Mouse (Mus musculus) hindbrain, postnatal 0 days (tissue): ENCODE data around the gene Espl1. TPM values are rescaled to one million over a fixed set of nuclear protein-coding genes. Genes with fewer than 3 reads are reported as not detected.

Source experiments
- ATAC-seq: fragments of 200-750 bp; cut with Nextera tagmentation; 2 replicates; pipeline ENCODE4 v1.8.0; 2017; ENCODE audit warnings: mild to moderate bottlenecking, moderate TSS enrichment, moderate library complexity
- DNase-seq: peaks from one replicate; pipeline ENCODE4 v3.0.0-alpha.2; 2015; ENCODE audit warnings: low spot score
- H3K27ac ChIP-seq: fragments of 300-500 bp; sonication (generic); 2 replicates; pipeline ENCODE4 v1.5.1; 2014; ENCODE audit warnings: mild to moderate bottlenecking
- H3K27me3 ChIP-seq: fragments of 300-500 bp; sonication (generic); 2 replicates; pipeline ENCODE4 v1.6.1; 2014; ENCODE audit warnings: low read length, mixed read lengths; ENCODE audit not compliant: insufficient read depth
- H3K36me3 ChIP-seq: fragments of 300-500 bp; sonication (generic); 2 replicates; pipeline ENCODE4 v1.6.1; 2014; ENCODE audit warnings: low read length, mixed read lengths; ENCODE audit not compliant: insufficient read depth
- H3K4me1 ChIP-seq: fragments of 300-500 bp; sonication (generic); 2 replicates; pipeline ENCODE4 v1.6.1; 2014; ENCODE audit warnings: antibody characterized with exemption, low read length, mixed read lengths; ENCODE audit not compliant: insufficient read depth
- H3K4me2 ChIP-seq: fragments of 300-500 bp; sonication (generic); 2 replicates; pipeline ENCODE4 v1.6.1; 2014; ENCODE audit warnings: low read depth, mild to moderate bottlenecking, low read length, moderate library complexity, mixed read lengths
- H3K4me3 ChIP-seq: fragments of 300-500 bp; sonication (generic); 2 replicates; pipeline ENCODE4 v1.5.1; 2014; ENCODE audit warnings: low read length
- H3K9ac ChIP-seq: fragments of 300-500 bp; sonication (generic); replicated peaks from 2 replicates; pipeline ENCODE4 v1.6.1; 2014; ENCODE audit warnings: mild to moderate bottlenecking, low read length, moderate library complexity, mixed read lengths
- H3K9me3 ChIP-seq: fragments of 300-500 bp; sonication (generic); 2 replicates; pipeline ENCODE4 v1.6.1; 2016; ENCODE audit warnings: low read length, mixed read lengths
- CTCF ChIP-seq: IDR thresholded peaks from 2 replicates; pipeline ENCODE4 v1.5.1; 2016; ENCODE audit warnings: antibody characterized with exemption, control low read depth, low read depth
- WGBS: fragments of 180-500 bp; shearing (Covaris S2); extraction: QIAGEN DNeasy Blood & Tissue Kit; methylation state at CpG from one replicate; pipeline ENCODE4 v1.1.7; 2014; 5-methylcytosine and 5-hydroxymethylcytosine counted together
- polyA plus RNA-seq: library from polyadenylated mRNA; unstranded; fragments of >200 nt; fragmentation: Nextera tagmentation; extraction: Ambion mirVana; gene quantifications from 2 replicates; pipeline ENCODE4 v1.2.1, GENCODE M21; 2015
- total RNA-seq: library from RNA; depleted of rRNA; stranded (reverse); fragments of >200 nt; gene quantifications from 2 replicates; pipeline ENCODE4 v1.2.3, GENCODE M21; 2014; rRNA removed

Gene Espl1
- 5.3 and 7.3 TPM in 2 replicates for total RNA-seq
- polyA plus RNA-seq, result 2.3 and 3.8 TPM in 2 replicates

DNA sequence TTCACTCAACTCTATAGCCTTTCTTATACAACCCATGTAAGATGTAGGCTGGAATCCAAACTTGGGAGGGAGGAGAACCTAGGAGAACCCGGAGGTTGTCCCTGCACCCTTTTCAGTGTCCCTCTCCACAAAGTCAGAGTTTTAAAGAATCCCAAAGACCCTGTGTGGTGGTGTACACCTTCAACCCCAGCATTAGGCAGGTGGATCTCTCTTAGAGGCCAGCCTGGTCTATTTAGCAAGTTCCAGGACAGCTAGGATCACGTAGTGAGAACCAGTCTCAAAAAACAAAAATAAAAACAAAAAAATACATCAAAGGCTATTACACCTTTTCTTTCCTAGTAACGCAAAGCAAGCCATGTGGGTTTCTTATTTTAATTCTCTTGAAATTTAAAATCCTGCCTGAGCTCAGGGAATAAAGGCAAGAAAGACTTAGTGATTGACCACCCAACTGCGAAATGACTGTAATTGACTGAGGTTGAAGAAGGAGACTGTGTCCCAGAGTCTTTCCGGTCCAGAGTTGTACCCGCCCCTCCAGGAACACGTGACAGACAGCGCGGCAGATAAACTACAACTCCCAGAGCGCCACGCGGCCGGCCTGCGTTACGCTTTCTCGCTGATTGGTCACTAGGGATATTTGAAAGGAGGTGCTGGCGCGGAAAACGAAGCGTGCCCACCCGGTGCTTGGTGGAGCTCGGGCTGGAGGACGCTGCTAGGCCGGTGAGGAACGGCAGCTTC lies at the start of gene Espl1:
Gene Espl1 (plus strand): TSS at position 634 of the 735 bp plus-strand sequence.
- no peak for TF ChIP-seq CTCF
- no peaks in the 10 kb centered on the region for H3K36me3 ChIP-seq
- H3K27ac ChIP-seq, result 0 out of 2 replicates have a peak within 1 kb of the TSS, but pooled peaks have one; percentile 37
- ATAC-seq, result peak; percentile 99
- H3K27me3 ChIP-seq, result no peaks in the 10 kb centered on the region
- H3K9ac ChIP-seq, result 0 out of 2 replicates have a peak within 1 kb of the TSS, but pooled peaks have one; percentile 43
- peak within 1 kb of the TSS; percentile 58 for H3K4me3 ChIP-seq
- H3K4me2 ChIP-seq, result peak within 1 kb of the TSS; percentile 95
- DNase-seq, result peak; percentile 97
- peaks cover 4% of the 10 kb centered on the region for H3K4me1 ChIP-seq
- H3K9me3 ChIP-seq, result no peaks in the 10 kb centered on the region
- WGBS, result 6% methylated on average over 25 of the region's 25 CpGs

DNA sequence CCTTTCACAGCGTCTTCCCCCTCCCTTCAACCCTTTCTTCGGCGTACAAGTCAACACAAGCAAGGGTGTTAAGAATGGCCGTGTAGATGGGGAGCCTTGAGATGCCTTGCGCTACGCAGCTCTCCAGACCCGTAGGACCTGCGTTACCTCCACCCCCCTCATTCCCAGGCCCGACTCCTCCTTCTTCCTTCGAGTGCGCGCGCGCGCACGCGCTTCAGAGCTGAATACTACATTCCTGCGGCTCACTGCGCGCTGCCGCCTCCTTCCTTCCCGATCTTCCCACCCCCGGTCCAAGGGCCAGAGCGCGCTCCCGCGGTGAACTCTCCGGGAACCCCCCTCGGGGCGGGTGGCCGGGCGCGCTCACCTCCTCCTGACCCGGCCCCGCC lies 49.2 kb upstream of the Espl1 start:
- Histone ChIP-seq H3K4me2 (peak overlapping the region; percentile 86), H3K27ac (peak overlapping the region; percentile 77), H3K4me3 (peak overlapping the region; percentile 57), H3K36me3 (no peaks in the 10 kb centered on the region), H3K9me3 (no peaks in the 10 kb centered on the region), H3K27me3 (peaks cover 4% of the 10 kb centered on the region; the same call in 1 of the 2 replicates), H3K9ac (peak overlapping the region; percentile 54), H3K4me1 (peaks cover 9% of the 10 kb centered on the region; the same call in 1 of the 2 replicates)
- ATAC-seq, result peak; percentile 71
- WGBS, result under 1% methylated on average over 31 of the region's 35 CpGs
- peak; percentile 94 for DNase-seq
- no peak for TF ChIP-seq CTCF

- Histone ChIP-seq H3K9me3 (no peaks in the 10 kb centered on the region), H3K27me3 (peaks cover 4% of the 10 kb centered on the region; the same call in 1 of the 2 replicates), H3K4me2 (peak overlapping the region; percentile 86), H3K27ac (peak overlapping the region; percentile 77), H3K9ac (peak overlapping the region; percentile 54), H3K4me1 (peaks cover 9% of the 10 kb centered on the region; the same call in 1 of the 2 replicates), H3K36me3 (no peaks in the 10 kb centered on the region), H3K4me3 (peak overlapping the region; percentile 57)
- TF ChIP-seq CTCF, result no peak
- DNase-seq (peak; percentile 43), ATAC-seq (peak; percentile 38; the same call in 1 of the 2 replicates)
- WGBS, result under 1% methylated on average over 58 of the region's 65 CpGs
Measured at GRCm38 (mm10) chr15:102247252-102248130, 48.6 kb upstream of the Espl1 start.

DNA sequence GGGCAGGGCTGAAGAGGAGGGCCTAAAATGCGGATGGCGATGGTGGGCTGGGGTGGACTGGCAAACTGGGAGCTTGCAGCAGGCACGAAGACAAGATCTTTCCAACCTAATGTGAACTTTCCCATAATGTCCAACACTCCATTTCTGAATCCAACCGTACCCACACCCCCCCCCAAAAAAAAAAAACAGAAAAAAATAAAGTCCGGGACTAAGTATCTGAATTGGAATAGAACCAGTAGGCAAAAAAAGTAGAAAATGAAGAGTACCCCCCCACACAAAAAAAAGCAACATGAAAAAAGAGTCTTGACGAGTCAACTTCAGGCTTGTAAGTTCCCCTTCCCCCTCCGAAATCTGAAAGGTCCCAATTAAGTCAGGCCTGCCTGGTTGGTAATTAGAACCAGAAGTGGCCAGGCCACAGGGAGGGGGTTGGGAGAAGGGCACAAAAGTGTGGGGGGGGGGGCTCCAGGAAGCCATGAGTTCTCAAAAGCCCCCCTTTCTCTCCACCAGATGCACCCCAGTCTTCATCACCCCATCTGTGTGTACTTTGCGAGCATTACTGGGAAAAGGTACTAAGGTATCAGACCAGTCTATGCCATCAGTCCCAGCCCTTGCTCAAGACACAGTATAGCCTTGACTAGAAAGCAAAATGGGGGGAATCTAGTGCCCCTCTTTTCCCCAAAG lies 47.8 kb upstream of the Espl1 start:
- Histone ChIP-seq H3K4me1 (peaks cover 9% of the 10 kb centered on the region; the same call in 1 of the 2 replicates), H3K36me3 (no peaks in the 10 kb centered on the region), H3K27ac (peak overlapping the region; percentile 77; the same call in 1 of the 2 replicates), H3K9me3 (no peaks in the 10 kb centered on the region), H3K27me3 (peaks cover under 1% of the 10 kb centered on the region; the same call in 1 of the 2 replicates), H3K4me2 (peak overlapping the region; percentile 86), H3K9ac (no peak overlapping the region; the same call in 1 of the 2 replicates), H3K4me3 (peak overlapping the region; percentile 57)
- ATAC-seq (no peak), DNase-seq (no peak)
- WGBS, result 10% methylated on average over 8 of the region's 8 CpGs
- TF ChIP-seq CTCF, result no peak

- no peak for ATAC-seq
- Histone ChIP-seq H3K4me2 (no peak overlapping the region), H3K4me3 (no peak overlapping the region), H3K27me3 (no peaks in the 10 kb centered on the region; the same call in 1 of the 2 replicates), H3K9me3 (no peaks in the 10 kb centered on the region), H3K36me3 (no peaks in the 10 kb centered on the region), H3K4me1 (0 out of 2 replicates have a peak, but pooled peaks cover 6% of the 10 kb centered on the region), H3K27ac (no peak overlapping the region), H3K9ac (no peak overlapping the region)
- no peak for TF ChIP-seq CTCF
- WGBS, result 10% methylated on average over 3 of the region's 3 CpGs
- DNase-seq, result no peak
Measured at GRCm38 (mm10) chr15:102248812-102249191, 47.3 kb upstream of the Espl1 start.

GRCm38 (mm10) chr15:102249251-102249691 lies 46.8 kb upstream of the Espl1 start:
- no peak overlapping the region for H3K4me3 ChIP-seq
- peak overlapping the region; percentile 23; the same call in 1 of the 2 replicates for H3K4me2 ChIP-seq
- ATAC-seq (no peak), DNase-seq (no peak)
- 7% methylated on average over 13 of the region's 13 CpGs for WGBS
- peak overlapping the region; percentile 51; the same call in 1 of the 2 replicates for H3K27ac ChIP-seq
- H3K27me3 ChIP-seq, result no peaks in the 10 kb centered on the region
- no peaks in the 10 kb centered on the region for H3K36me3 ChIP-seq
- no peak overlapping the region for H3K9ac ChIP-seq
- 0 out of 2 replicates have a peak, but pooled peaks cover 6% of the 10 kb centered on the region for H3K4me1 ChIP-seq
- H3K9me3 ChIP-seq, result no peaks in the 10 kb centered on the region
- no peak for TF ChIP-seq CTCF
